Mouse (Mus musculus) bone marrow, adult 2 months (tissue): ENCODE results near the gene Dstyk.

Experiments used
- CTCF ChIP-seq: fragments of 200-500 bp; IDR thresholded peaks from 2 replicates; pipeline ENCODE4 v1.5.1; 2011; ENCODE audit warnings: low read length, control low read depth; ENCODE audit not compliant: control insufficient read depth, insufficient read depth
- POLR2A ChIP-seq: fragments of 200-500 bp; IDR thresholded peaks from 2 replicates; pipeline ENCODE4 v1.6.1; 2011; ENCODE audit warnings: low read depth, mild to moderate bottlenecking, control low read depth, low read length, borderline replicate concordance; ENCODE audit not compliant: control insufficient read depth

DNA sequence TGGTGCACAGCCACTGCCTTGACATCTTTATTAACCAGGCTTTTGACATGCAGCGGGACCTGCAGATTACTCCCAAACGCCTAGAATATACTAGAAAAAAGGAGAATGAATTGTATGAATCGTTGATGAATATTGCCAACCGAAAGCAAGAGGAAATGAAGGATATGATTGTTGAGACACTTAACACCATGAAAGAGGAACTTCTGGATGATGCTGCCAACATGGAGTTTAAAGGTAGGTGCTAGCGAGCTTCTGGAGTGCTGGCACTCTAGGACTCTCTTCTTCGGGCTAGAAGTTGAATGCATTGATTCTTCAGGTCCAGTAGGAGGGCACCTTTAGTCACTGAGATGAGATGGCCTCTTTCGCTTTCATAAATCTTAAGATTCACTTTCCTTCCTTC, 32.4 kb downstream of the Dstyk start:
- TF ChIP-seq CTCF (no peak), POLR2A (no peak)
